Mouse (Mus musculus) left cerebral cortex, adult 6 months (tissue): ENCODE data around the gene Rpl13. TPM values are rescaled to one million over a fixed set of nuclear protein-coding genes. Genes with fewer than 3 reads are reported as not detected.

Experiments
- long read RNA-seq, 2 experiments: library from polyadenylated mRNA; unstranded; transcript quantifications; one replicate each; pipeline ENCODE4 v2.0.0; 2019 to 2020
- polyA plus RNA-seq: library from polyadenylated mRNA; unstranded; fragments of <200 nt; fragmentation: Nextera tagmentation; gene quantifications from 2 replicates; pipeline ENCODE4 v1.2.3, GENCODE M21; 2021

Gene Rpl13
- polyA plus RNA-seq, result 2,211 and 2,271 TPM in 2 replicates
- long read RNA-seq, experiment 1, transcript Rpl13-201 (6 exons, 780 nt), result major isoform, 434 of 458 reads
- long read RNA-seq, experiment 1, partial matches to known transcripts, result 18 of 458 reads
- long read RNA-seq, experiment 1, other reads (novel, unspliced or antisense), result 6 of 458 reads
- long read RNA-seq, experiment 2, transcript Rpl13-201 (6 exons, 780 nt), result major isoform, 1,730 of 1,814 reads
- long read RNA-seq, experiment 2, partial matches to known transcripts, result 48 of 1,814 reads
- long read RNA-seq, experiment 2, other reads (novel, unspliced or antisense), result 36 of 1,814 reads

DNA sequence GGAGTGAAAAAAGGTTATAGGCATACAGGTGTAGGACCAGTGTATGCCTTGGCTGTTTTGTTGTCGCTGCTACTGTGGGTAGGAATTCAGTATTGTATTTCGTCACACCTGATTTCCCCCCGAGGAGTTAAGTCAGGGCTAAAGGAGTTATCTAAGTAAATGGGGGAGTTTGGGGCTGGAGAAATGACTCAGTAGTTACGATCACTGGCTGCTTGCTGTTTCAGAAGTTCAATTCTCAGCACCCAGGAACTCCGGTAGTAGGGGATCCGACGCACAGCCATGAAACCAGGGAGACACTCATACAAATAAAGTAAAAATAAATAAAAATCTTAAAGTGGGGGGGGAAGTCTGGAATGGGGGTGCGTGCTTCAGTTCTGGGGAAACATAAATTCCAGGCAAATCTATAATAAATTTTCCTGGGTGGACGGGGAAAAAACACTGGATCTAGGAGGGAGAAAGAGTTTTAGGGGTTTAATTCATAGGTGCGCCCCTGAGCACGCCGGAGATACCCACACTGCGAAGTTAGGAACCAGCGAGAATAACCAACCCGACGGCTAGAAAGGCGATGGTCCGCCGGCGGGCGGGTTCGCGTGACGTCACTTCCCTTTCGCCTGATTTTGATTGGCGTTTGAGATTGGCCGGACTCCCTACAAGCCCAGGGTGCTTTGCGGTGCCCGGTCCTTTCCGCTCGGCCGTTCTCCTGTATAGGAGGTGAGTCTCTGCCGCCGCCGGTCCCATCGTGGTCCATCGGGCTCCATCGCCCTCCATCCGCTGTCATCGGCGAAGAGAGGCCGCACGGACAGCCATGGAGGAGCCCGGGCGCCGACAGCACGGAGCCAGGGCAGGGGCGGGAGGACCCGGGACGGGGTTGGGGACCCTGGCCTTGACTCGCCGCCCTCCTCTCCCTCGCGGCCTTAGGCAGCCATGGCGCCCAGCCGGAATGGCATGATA is at the start of gene Rpl13:
Gene Rpl13 (plus strand): TSS at position 616 of the 951 bp plus-strand sequence.

DNA sequence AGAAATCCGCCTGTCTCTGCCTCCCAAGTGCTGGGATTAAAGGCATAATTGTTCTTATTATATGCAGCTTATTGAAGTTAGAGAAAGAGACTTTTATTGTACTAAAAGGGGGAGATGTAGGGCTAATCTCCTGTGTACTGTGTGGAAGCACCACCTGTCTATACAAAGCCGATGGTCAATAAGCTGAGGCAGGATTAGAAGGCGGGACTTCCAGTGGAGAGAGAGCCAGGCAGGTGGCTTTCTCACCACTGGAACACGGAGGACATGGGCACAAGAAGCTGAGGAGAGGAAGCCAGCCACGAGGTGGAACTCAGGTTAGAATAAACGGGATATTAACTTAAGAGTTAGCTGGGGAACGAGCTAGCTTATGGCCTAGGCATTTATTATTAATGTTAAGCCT is 39.4 kb upstream of the Rpl13 start, which contains the start of gene Spg7:
Gene Spg7 (plus strand): TSS at position 222 of the 400 bp plus-strand sequence.

DNA sequence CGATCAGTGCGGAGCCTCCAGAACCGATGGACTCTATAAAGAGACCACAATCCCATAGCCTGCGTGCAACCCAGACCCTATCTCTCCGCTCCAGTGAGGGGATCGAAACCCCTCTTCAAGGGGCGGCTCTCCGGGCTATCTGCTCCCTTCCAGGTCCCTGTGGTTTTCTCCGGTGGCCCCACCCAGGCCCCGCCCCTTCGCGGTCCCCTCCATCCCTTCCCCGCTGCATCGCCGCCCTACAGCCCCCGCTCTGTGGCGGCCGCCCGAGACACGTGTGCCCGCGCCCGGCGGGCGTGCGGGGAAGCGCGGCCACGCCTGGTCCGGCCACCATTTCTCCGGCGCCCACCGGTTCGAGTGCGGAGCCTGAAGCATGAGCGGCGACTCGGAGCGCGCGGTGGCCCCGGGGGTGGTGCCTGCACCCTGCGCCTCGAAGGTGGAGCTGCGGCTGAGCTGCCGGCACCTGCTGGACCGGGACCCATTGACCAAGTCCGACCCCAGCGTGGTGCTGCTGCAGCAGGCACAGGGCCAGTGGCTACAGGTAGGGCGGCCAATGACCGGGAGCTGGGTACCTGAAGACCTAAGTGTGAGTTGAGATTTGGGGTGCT is 15.1 kb downstream of the Rpl13 start, which contains the start of gene Cpne7:
Gene Cpne7 (plus strand): TSS at position 248 of the 605 bp plus-strand sequence.

Other genes starting within 250 kb of the Rpl13 start
- 18.2 and 43.0 TPM in 2 replicates for gene Ankrd11, start 60.1 kb upstream of the Rpl13 start, polyA plus RNA-seq
- 18.5 and 42.3 TPM in 2 replicates for gene Spg7, start 39.4 kb upstream of the Rpl13 start, polyA plus RNA-seq
- 11.0 and 14.2 TPM in 2 replicates for gene Cpne7, start 15.0 kb downstream of the Rpl13 start, polyA plus RNA-seq
- 0.16 and 0.20 TPM in 2 replicates for gene Sult5a1, start 56.0 kb downstream of the Rpl13 start, polyA plus RNA-seq
- gene Dpep1, start 83.9 kb downstream of the Rpl13 start, polyA plus RNA-seq, result not detected in 2 replicates
- 94.3 and 139 TPM in 2 replicates for gene Chmp1a, start 110.4 kb downstream of the Rpl13 start, polyA plus RNA-seq
- 8.6 and 9.6 TPM in 2 replicates for gene Spata33, start 110.5 kb downstream of the Rpl13 start, polyA plus RNA-seq
- 60.2 and 80.2 TPM in 2 replicates for gene Cdk10, start 122.5 kb downstream of the Rpl13 start, polyA plus RNA-seq
- 31.7 and 37.1 TPM in 2 replicates for gene Spata2l, start 133.9 kb downstream of the Rpl13 start, polyA plus RNA-seq
- 4.8 and 5.6 TPM in 2 replicates for gene Zfp276, start 151.8 kb downstream of the Rpl13 start, polyA plus RNA-seq
- gene Vps9d1, start 152.0 kb downstream of the Rpl13 start, polyA plus RNA-seq, result 20.4 and 31.0 TPM in 2 replicates
- gene Fanca, start 216.2 kb downstream of the Rpl13 start, polyA plus RNA-seq, result 0.33 and 1.2 TPM in 2 replicates
- gene Spire2, start 230.4 kb downstream of the Rpl13 start, polyA plus RNA-seq, result 2.1 and 13.2 TPM in 2 replicates